8 mouse cellular contexts compared by ENCODE assay signal in the genomic region with DNA sequence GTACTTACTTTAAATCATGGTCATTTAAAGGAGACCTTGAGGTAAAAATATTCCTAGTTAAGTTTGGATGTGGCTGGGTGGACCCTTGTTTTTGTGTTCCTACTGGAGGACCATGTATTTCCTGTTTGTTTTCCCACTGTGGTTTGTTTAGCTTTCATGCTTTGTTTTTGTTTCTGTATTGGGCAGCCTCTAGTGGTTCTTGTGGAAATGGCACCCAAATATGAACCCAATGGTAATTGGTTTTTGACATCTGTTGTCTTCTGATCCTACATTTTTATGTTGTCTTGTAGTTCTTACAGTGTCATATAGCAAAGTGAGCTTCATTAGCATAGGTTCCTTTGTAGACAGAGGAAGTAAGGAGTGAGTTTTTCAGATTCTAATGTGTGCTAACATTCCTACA.
DNase-seq lines count a peak whose midpoint lies in the region; ATAC-seq and TF ChIP-seq lines count a peak whose summit lies in the region.

No protein-coding gene starts in this region.

- no peaks in the 10 kb centered on the region for H3K36me3 ChIP-seq in liver, postnatal 0 days (replicated peaks; ENCODE audit: insufficient read depth, low read length)

- no peaks in the 10 kb centered on the region for H3K4me1 ChIP-seq in liver, postnatal 0 days (ENCODE audit: insufficient read depth)
- H3K4me1 ChIP-seq in cerebellum, adult 2 months (ENCODE audit: control insufficient read depth, insufficient read depth, low read length): no peaks in the 10 kb centered on the region

- TF ChIP-seq POLR2A in cerebellum, adult 2 months (IDR thresholded peaks at IDR 0.05; ENCODE audit: borderline replicate concordance, insufficient read depth, low read length): no peak

- no peaks in the 10 kb centered on the region for H3K27me3 ChIP-seq in liver, postnatal 0 days (ENCODE audit: insufficient read depth, low read length)
- no peaks in the 10 kb centered on the region for H3K27me3 ChIP-seq in cerebellum, adult 2 months (ENCODE audit: control insufficient read depth, insufficient read depth, low read length)

- ATAC-seq in frontal cortex, adult (ENCODE audit: low TSS enrichment): peak; percentile 83
- no peak for ATAC-seq in liver, postnatal 0 days

- TF ChIP-seq EP300 in liver, postnatal 0 days (IDR thresholded peaks at IDR 0.05; ENCODE audit: low read depth): no peak

- no peaks in the 10 kb centered on the region for H3K9me3 ChIP-seq in liver, postnatal 0 days (ENCODE audit: low read length)

- TF ChIP-seq CTCF in liver, postnatal 0 days (IDR thresholded peaks at IDR 0.05; ENCODE audit: low read depth): peak; percentile 74
- 0 out of 2 replicates have a peak, but pooled peaks have one; percentile 12 for TF ChIP-seq CTCF in cerebellum, adult 2 months (IDR thresholded peaks at IDR 0.05; ENCODE audit: borderline replicate concordance, insufficient read depth, low read depth, low read length)

- H3K4me3 ChIP-seq in liver, postnatal 0 days (ENCODE audit: low read depth, low read length): no peak overlapping the region
- no peak overlapping the region for H3K4me3 ChIP-seq in cerebellum, adult 2 months (replicated peaks; ENCODE audit: insufficient read depth, low read depth, low read length)

- no peak for DNase-seq in frontal cortex, postnatal 25 days (ENCODE audit: low spot score in 2 of 2)
- DNase-seq in liver, postnatal 0 days: no peak
- DNase-seq in liver: no peak
- DNase-seq in cerebellum, adult 2 months: peak in 1 of 2 experiments; percentile 39
- peak; percentile 66 for DNase-seq in lung, postnatal 36 days
- DNase-seq in spleen, postnatal 14 days (ENCODE audit: low spot score in 2 of 2): no peak
- DNase-seq in right cerebral cortex, postnatal 36 days (ENCODE audit: low spot score in 2 of 2): no peak

- H3K4me2 ChIP-seq in liver, postnatal 0 days (ENCODE audit: low read depth, low read length): no peak overlapping the region

- no peak overlapping the region for H3K9ac ChIP-seq in liver, postnatal 0 days (replicated peaks)

- no peak overlapping the region for H3K27ac ChIP-seq in liver, postnatal 0 days (ENCODE audit: low read depth)
- H3K27ac ChIP-seq in cerebellum, adult 2 months (ENCODE audit: insufficient read depth, low read length): no peak overlapping the region
